Mouse (Mus musculus): ENCODE results near the gene Ier5l. TPM values are rescaled to one million over a fixed set of nuclear protein-coding genes. Genes with fewer than 3 reads are reported as not detected.

The Ier5l gene
- total RNA-seq, 2 experiments from 2014 or later = 16.0 to 18.4 TPM

GRCm38 (mm10) chr2:30444450-30444849 is 29.6 kb downstream of the Ier5l start:
- intact Hi-C loops (cut with DNase I) = no loop called here

GRCm38 (mm10) chr2:30444006-30444405 is 30.0 kb downstream of the Ier5l start:
- DNase-seq (ENCODE audit: low spot score in 2 of 2) = no peak
- intact Hi-C loops (cut with DNase I) = no loop called here

More at GRCm38 (mm10) chr2:30444450-30444849, 29.6 kb downstream of the Ier5l start:
- no peak for DNase-seq (ENCODE audit: low spot score in 2 of 2)

GRCm38 (mm10) chr2:30443281-30443680 is 30.7 kb downstream of the Ier5l start:
- DNase-seq (ENCODE audit: low spot score in 2 of 2) = no peak
- intact Hi-C loops (cut with DNase I) = no loop called here

GRCm38 (mm10) chr2:30442498-30442890 is 31.5 kb downstream of the Ier5l start:
- intact Hi-C loops (cut with DNase I) = no loop called here
- DNase-seq (ENCODE audit: low spot score in 2 of 2) = no peak

- peak; percentile 70 to 91 for DNase-seq (ENCODE audit: low spot score in 2 of 2)
- intact Hi-C loops (cut with DNase I) = loop anchor here (2.0 kb wide), 1 partner anchor 29 kb away; no protein-coding TSS in a partner anchor
Measured at GRCm38 (mm10) chr2:30441518-30442497, 32.2 kb downstream of the Ier5l start.

GRCm38 (mm10) chr2:30440701-30441517 is 33.1 kb downstream of the Ier5l start:
- intact Hi-C loops (cut with DNase I) = loop anchor here (2.0 kb wide), 1 partner anchor 30 kb away; no protein-coding TSS in a partner anchor
- peak; percentile 68 to 80 for DNase-seq (ENCODE audit: low spot score in 2 of 2)

- DNase-seq (ENCODE audit: low spot score in 2 of 2) = no peak
- intact Hi-C loops (cut with DNase I) = loop anchor here (2.0 kb wide), 1 partner anchor 31 kb away; no protein-coding TSS in a partner anchor
Measured at GRCm38 (mm10) chr2:30440211-30440700, 33.8 kb downstream of the Ier5l start.

- intact Hi-C loops (cut with DNase I) = loop anchor here (2.0 kb wide), 2 partner anchors 31 to 495 kb away; no protein-coding TSS in a partner anchor
- DNase-seq (ENCODE audit: low spot score in 2 of 2) = no peak
Measured at GRCm38 (mm10) chr2:30439631-30440030, 34.4 kb downstream of the Ier5l start.

- intact Hi-C loops (cut with DNase I) = loop anchor here (2.0 kb wide), 1 partner anchor 497 kb away; no protein-coding TSS in a partner anchor
Measured at GRCm38 (mm10) chr2:30437791-30438190, 36.2 kb downstream of the Ier5l start.

GRCm38 (mm10) chr2:30436809-30437208 is 37.2 kb downstream of the Ier5l start:
- no peak for DNase-seq (ENCODE audit: low spot score in 2 of 2)
- intact Hi-C loops (cut with DNase I) = loop anchor here (1.0 kb wide), 1 partner anchor 357 kb away; no protein-coding TSS in a partner anchor

More at GRCm38 (mm10) chr2:30437791-30438190, 36.2 kb downstream of the Ier5l start:
- no peak for DNase-seq (ENCODE audit: low spot score in 2 of 2)

- DNase-seq (ENCODE audit: low spot score in 2 of 2) = no peak
- intact Hi-C loops (cut with DNase I) = loop anchor here (1.0 kb wide), 1 partner anchor 358 kb away; no protein-coding TSS in a partner anchor
Measured at GRCm38 (mm10) chr2:30436156-30436545, 37.9 kb downstream of the Ier5l start.

- DNase-seq (ENCODE audit: low spot score in 2 of 2) = peak; percentile 77 to 85
- intact Hi-C loops (cut with DNase I) = loop anchor here (1.0 kb wide), 1 partner anchor 359 kb away; no protein-coding TSS in a partner anchor
Measured at GRCm38 (mm10) chr2:30435326-30436155, 38.5 kb downstream of the Ier5l start.

GRCm38 (mm10) chr2:30429156-30429555 is 44.9 kb downstream of the Ier5l start:
- DNase-seq (ENCODE audit: low spot score in 2 of 2) = no peak
- intact Hi-C loops (cut with DNase I) = no loop called here

Other genes with a start within 250 kb of the Ier5l start
- 10 to 100 TPM; 53.9 to 59.8 TPM for gene Lrrc8a, start 236.5 kb downstream of the Ier5l start, total RNA-seq (2021)
- 10 to 100 TPM in 1 of 2 experiments, 1 to 10 TPM in 1; 9.9 to 12.3 TPM for gene Gm28035, start 233.7 kb downstream of the Ier5l start, total RNA-seq (2021)
- 10 to 100 TPM; 18.8 to 19.7 TPM for gene Phyhd1, start 208.0 kb downstream of the Ier5l start, total RNA-seq (2021)
- gene Gm28038, start 193.2 kb downstream of the Ier5l start, total RNA-seq (2021) = 1 to 10 TPM in 1 of 2 experiments, not detected in 1; 1.3 TPM
- gene Dolk, start 187.9 kb downstream of the Ier5l start, total RNA-seq (2021) = 10 to 100 TPM; 23.7 to 26.3 TPM
- gene Nup188, start 187.8 kb downstream of the Ier5l start, total RNA-seq (2021) = 10 to 100 TPM; 21.6 to 22.6 TPM
- gene Sh3glb2, start 114.9 kb downstream of the Ier5l start, total RNA-seq (2021) = 100 to 1,000 TPM; 277 to 301 TPM
- 100 to 1,000 TPM; 120 to 124 TPM for gene Miga2, start 110.0 kb downstream of the Ier5l start, total RNA-seq (2021)
- gene Dolpp1, start 82.0 kb downstream of the Ier5l start, total RNA-seq (2021) = 10 to 100 TPM; 27.5 to 29.2 TPM
- gene Crat, start 58.4 kb downstream of the Ier5l start, total RNA-seq (2021) = 10 to 100 TPM; 48.4 to 50.7 TPM
- gene Ptpa, start 58.2 kb downstream of the Ier5l start, total RNA-seq (2021) = 100 to 1,000 TPM; 172 to 174 TPM
- 1 to 10 TPM; 4.2 to 5.5 TPM for gene Cstad, start 120.8 kb upstream of the Ier5l start, total RNA-seq (2021)